Mouse (Mus musculus): Measurements from ENCODE around the gene Snrpd2. TPM values are rescaled to one million over a fixed set of nuclear protein-coding genes. Genes with fewer than 3 reads are reported as not detected.
"Not testable (repeated sequence)": the region's sequence is repeated elsewhere in the genome, so short reads cannot be mapped to it uniquely, and the experiment has no call there.

Gene Snrpd2
- total RNA-seq, 2 experiments from 2014 or later = 70.3 to 76.0 TPM

GRCm38 (mm10) chr7:19148180-19148874, 1.2 kb upstream of the Snrpd2 start:
- no peak for DNase-seq (ENCODE audit: low spot score in 2 of 2)
- intact Hi-C loops (cut with DNase I) = no loop called here

DNA sequence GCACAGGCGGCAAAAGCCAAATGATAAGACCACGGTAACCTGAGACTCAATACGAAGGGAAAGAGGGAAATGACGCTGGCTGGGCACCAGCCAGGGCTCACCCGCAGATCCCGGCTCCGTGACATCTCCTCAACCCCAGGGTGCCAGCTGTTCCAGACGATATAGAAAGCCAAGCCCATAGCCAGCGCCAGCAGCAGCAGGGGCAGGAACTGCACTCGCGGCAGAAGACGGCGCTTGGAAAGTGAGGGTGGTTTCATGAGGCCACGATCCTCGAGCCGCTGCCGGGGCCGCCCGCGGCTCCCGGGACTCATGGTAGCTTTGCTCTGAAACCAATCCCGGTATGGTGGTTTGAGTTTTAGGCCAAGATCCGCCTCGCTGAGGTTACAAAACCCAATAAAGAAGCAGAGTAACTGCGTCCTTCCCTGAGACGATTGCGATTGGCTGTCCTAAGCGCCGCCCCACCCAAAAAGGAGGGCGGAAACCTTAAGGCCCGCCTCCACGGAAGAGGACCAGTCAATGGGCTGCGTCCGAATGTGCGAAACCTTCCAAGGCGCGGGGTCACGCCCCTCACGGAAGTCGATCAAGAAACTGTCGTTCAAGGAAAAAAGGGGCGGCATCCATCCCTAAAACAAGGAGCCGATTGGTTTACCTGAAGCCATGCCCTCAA, 514 bp upstream of the Snrpd2 start, which contains the start of gene Qpctl:
Gene Qpctl, minus strand, starts transcription at position 417 of the 667 bp plus-strand sequence.
- DNase-seq (ENCODE audit: low spot score in 2 of 2) = peak; percentile 97 to 98
- intact Hi-C loops (cut with DNase I) = no loop called here

GRCm38 (mm10) chr7:19151121-19151520, 1.6 kb downstream of the Snrpd2 start:
- DNase-seq (ENCODE audit: low spot score in 2 of 2); intact Hi-C loops (cut with DNase I): not testable (repeated sequence)

DNA sequence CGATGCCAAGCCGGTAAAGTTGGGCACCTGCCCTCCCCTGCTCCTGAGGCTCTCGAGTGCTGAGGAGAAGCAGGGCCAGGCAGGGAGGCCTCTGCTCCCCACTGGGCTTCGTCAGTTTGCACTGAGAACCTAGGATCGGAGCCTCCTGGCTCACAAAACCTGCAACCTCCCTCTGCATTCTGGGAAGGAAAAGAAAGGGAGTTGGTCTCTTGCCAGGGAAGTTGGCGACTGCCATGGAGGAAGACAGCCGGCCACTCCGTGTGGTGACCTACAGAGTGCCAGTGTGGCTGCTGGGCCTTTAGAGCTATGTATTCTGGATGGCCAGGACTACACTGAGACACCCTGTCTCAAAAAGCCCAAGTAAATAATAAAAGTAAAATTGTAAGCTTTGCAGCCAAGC, 5.3 kb downstream of the Snrpd2 start:
- no peak for DNase-seq (ENCODE audit: low spot score in 2 of 2)
- intact Hi-C loops (cut with DNase I) = no loop called here

- intact Hi-C loops (cut with DNase I) = loop anchor here (1.0 kb wide), 1 partner anchor 14 kb away; no protein-coding TSS in a partner anchor
These were observed 6.4 kb downstream of the Snrpd2 start for GRCm38 (mm10) chr7:19155825-19156475.

GRCm38 (mm10) chr7:19157160-19157800, 7.8 kb downstream of the Snrpd2 start:
- DNase-seq (ENCODE audit: low spot score in 2 of 2) = peak; percentile 93
- intact Hi-C loops (cut with DNase I) = no loop called here

More at GRCm38 (mm10) chr7:19155825-19156475, 6.4 kb downstream of the Snrpd2 start:
- no peak for DNase-seq (ENCODE audit: low spot score in 2 of 2)

DNA sequence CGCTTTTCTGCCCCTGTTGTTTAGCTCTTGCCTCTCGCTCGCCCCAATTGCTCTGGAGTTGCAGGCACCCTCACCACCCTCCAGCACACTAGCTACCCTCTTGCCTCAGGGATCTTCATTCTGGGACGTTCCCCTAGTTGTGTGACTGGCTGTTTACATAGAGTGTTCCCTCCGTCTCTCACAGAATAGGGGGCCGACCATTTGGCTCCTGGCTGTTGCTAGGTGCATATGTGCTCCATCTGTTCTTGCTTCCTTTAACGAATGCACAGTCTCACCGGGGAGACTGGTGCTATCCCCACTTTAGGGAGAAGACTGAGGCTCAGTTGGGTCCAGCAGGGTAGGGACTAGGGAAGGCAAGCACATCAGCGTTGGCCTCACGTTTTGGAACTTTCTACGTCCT, 9.1 kb downstream of the Snrpd2 start:
- DNase-seq (ENCODE audit: low spot score in 2 of 2) = no peak
- intact Hi-C loops (cut with DNase I) = no loop called here

GRCm38 (mm10) chr7:19159411-19159810, 9.9 kb downstream of the Snrpd2 start:
- no peak for DNase-seq (ENCODE audit: low spot score in 2 of 2)
- intact Hi-C loops (cut with DNase I) = no loop called here

GRCm38 (mm10) chr7:19160115-19160514, 10.6 kb downstream of the Snrpd2 start:
- intact Hi-C loops (cut with DNase I) = no loop called here
- no peak for DNase-seq (ENCODE audit: low spot score in 2 of 2)

DNA sequence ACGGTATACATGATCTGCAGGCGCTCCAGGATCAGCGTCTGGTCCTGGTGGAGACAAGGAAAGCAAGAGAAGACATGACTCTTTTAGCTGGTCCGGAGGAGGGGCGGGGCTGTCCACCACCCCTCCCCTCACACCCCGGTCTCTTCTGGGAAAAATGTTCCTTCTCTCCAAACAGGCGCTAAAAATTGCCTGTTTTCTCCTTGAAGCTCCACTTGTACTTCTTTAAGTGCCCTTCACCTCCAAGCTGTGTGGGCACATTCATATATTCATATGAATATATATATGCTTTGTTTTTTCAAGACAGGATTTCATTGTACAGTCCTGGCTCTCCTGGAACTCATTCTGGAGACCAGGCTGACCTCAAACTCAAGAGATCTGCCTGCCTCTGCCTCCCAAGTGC, 13.4 kb downstream of the Snrpd2 start:
- intact Hi-C loops (cut with DNase I) = no loop called here
- DNase-seq (ENCODE audit: low spot score in 2 of 2) = no peak

GRCm38 (mm10) chr7:19163752-19164151, 14.2 kb downstream of the Snrpd2 start:
- intact Hi-C loops (cut with DNase I) = no loop called here
- no peak for DNase-seq (ENCODE audit: low spot score in 2 of 2)

DNA sequence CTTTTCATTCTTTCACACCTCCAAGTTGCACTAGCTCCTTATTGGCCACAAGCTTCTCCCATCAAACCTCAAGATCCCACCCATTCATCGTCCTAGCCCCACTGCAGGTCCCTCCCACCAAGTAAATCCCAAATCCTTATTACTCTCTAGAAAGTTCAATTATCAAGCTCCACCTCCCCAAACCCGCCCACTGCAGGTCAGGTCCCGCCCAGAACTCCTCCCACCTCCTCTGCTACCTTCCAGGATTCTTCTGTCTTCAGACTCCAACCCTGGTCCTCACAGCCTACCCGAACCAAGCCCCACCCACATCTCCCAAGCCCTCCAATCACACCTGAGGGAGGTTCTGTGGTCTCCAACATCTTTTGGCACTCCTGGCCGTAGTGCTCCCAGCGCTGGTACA, 14.7 kb downstream of the Snrpd2 start:
- DNase-seq (ENCODE audit: low spot score in 2 of 2) = no peak
- intact Hi-C loops (cut with DNase I) = no loop called here

DNA sequence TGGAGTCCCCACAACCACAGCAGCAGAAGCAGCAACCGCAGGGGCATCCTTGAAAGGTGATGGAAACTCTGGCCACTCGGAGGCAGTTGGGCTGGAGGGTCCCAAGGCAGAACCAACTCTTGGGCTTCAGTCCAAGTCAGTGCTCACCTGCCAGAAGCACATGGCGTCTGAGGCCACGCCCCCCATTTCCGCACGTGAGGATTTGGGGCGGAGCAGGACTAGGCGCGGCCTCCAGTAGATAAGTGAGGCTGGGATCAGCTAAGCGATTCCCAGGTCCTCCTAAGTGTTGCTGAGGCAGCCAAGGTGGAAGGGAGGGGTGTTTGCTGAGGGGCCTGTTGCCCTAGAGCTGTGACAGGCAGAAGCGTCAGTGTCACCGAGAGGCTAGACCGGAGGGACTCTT, 15.5 kb downstream of the Snrpd2 start:
- intact Hi-C loops (cut with DNase I) = no loop called here
- DNase-seq (ENCODE audit: low spot score in 2 of 2) = no peak

GRCm38 (mm10) chr7:19165656-19166423, 16.3 kb downstream of the Snrpd2 start, which contains the start of gene Gipr:
Gipr (minus strand) TSS chr7:19166127.
- DNase-seq (ENCODE audit: low spot score in 2 of 2) = no peak
- intact Hi-C loops (cut with DNase I) = no loop called here

DNA sequence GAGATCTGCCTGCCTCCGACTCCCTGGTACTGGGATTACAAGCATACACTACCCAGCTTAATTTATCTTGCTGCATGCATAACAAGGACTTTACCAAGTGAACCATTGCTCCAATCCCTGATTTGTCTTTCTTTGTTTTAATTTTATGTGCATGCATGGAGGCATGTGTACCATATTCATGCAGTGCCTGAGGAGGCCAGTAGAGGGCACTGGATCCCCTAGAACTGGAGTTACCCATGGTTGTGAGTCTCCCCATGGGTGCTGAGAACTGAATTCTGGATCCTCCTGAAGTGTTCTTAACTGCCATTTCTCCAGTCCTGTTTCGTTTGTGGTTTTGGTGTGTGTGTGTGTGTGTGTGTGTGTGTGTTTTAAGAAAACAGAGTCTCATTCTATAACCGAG, 17.5 kb downstream of the Snrpd2 start:
- intact Hi-C loops (cut with DNase I) = no loop called here
- DNase-seq (ENCODE audit: low spot score in 2 of 2) = no peak

GRCm38 (mm10) chr7:19169506-19169905, 20.0 kb downstream of the Snrpd2 start:
- intact Hi-C loops (cut with DNase I) = no loop called here

DNA sequence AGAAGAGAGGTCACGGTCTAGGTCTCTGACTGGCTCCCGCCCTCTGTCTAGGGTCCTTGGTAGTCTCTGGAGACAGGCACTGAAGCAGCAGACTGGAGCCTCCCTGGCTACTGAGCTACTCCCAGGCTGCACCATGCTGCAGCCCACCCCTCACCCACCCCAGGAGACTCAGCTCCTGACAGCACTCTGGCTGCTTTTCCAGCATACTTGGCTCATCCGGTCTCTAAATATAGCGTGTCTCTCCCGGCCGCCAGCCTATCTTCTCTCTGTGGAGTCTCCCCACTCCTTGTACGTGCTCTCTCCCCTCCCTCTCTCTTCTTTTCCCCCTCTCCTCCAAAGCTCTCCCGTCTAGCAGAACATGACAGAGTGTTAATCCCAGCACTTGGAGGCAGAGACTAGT, 20.6 kb downstream of the Snrpd2 start:
- intact Hi-C loops (cut with DNase I) = loop anchor here (1.0 kb wide), 1 partner anchor 14 kb away; no protein-coding TSS in a partner anchor

More at GRCm38 (mm10) chr7:19169506-19169905, 20.0 kb downstream of the Snrpd2 start:
- DNase-seq (ENCODE audit: low spot score in 2 of 2) = no peak

DNA sequence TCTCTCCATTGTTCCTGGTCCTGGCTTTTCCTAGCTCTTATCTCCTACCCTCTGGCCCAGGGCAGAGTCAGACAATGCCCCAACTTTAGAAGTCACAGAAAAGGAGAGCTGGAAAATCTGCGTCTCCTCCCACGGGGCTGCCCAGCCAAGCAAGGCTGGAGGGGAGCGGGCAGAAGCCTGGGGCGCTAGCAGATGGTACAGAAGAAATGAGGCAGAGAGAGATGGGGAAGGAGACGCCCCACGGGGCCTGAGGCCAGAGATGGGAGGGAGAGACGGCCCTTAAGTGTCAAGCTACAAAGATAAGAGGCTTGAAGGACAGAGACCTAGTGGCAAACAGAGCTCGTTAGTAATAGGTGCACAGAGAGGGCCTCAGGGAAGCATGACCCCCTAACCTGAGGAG, 22.3 kb downstream of the Snrpd2 start:
- intact Hi-C loops (cut with DNase I) = no loop called here
- no peak for DNase-seq (ENCODE audit: low spot score in 2 of 2)

More for the DNA sequence above, 20.6 kb downstream of the Snrpd2 start:
- peak; percentile 50 to 59 for DNase-seq (ENCODE audit: low spot score in 2 of 2)

GRCm38 (mm10) chr7:19172874-19173273, 23.4 kb downstream of the Snrpd2 start:
- DNase-seq (ENCODE audit: low spot score in 2 of 2) = peak; percentile 74 to 85
- intact Hi-C loops (cut with DNase I) = no loop called here

Data from left cerebral cortex, postnatal 36 days (tissue).